Mouse (Mus musculus) kidney, postnatal 0 days (tissue): Measurements from ENCODE around the gene Alkbh7. TPM values are rescaled to one million over a fixed set of nuclear protein-coding genes. Genes with fewer than 3 reads are reported as not detected.

Experiments used
- ATAC-seq: fragments of 200-750 bp; cut with Nextera tagmentation; replicated peaks from 2 replicates; pipeline ENCODE4 v1.8.0; 2017; ENCODE audit warnings: low read depth, moderate number of reproducible peaks, moderate TSS enrichment, moderate library complexity; ENCODE audit not compliant: low FRiP score
- DNase-seq: peaks from one replicate; pipeline ENCODE4 v3.0.0-alpha.2; 2016; ENCODE audit warnings: low spot score
- H3K27ac ChIP-seq: fragments of 300-500 bp; sonication (generic); 2 replicates; pipeline ENCODE4 v1.5.1; 2014; ENCODE audit warnings: mild to moderate bottlenecking
- H3K27me3 ChIP-seq: fragments of 300-500 bp; sonication (generic); 2 replicates; pipeline ENCODE4 v1.6.1; 2014; ENCODE audit warnings: low read length, mixed read lengths; ENCODE audit not compliant: insufficient read depth
- H3K36me3 ChIP-seq: fragments of 300-500 bp; sonication (generic); 2 replicates; pipeline ENCODE4 v1.6.1; 2014; ENCODE audit warnings: low read length, mixed read lengths; ENCODE audit not compliant: insufficient read depth
- H3K4me1 ChIP-seq: fragments of 300-500 bp; sonication (generic); replicated peaks from 2 replicates; pipeline ENCODE4 v1.6.1; 2014; ENCODE audit warnings: antibody characterized with exemption, low read length, mixed read lengths; ENCODE audit not compliant: insufficient read depth
- H3K4me2 ChIP-seq: fragments of 300-500 bp; sonication (generic); 2 replicates; pipeline ENCODE4 v1.6.1; 2014; ENCODE audit warnings: mild to moderate bottlenecking, low read length, moderate library complexity, mixed read lengths
- H3K4me3 ChIP-seq: fragments of 300-500 bp; sonication (generic); replicated peaks from 2 replicates; pipeline ENCODE4 v1.5.1; 2014; ENCODE audit warnings: low read depth, low read length
- H3K9ac ChIP-seq: fragments of 300-500 bp; sonication (generic); 2 replicates; pipeline ENCODE4 v1.6.1; 2014; ENCODE audit warnings: low read depth, low read length
- H3K9me3 ChIP-seq: fragments of 300-500 bp; sonication (generic); replicated peaks from 2 replicates; pipeline ENCODE4 v1.6.1; 2016; ENCODE audit warnings: low read length, inconsistent platforms, mixed read lengths
- CTCF ChIP-seq: IDR thresholded peaks from 2 replicates; pipeline ENCODE4 v1.5.1; 2016; ENCODE audit warnings: antibody characterized with exemption, low read depth, mild to moderate bottlenecking, moderate library complexity
- WGBS: fragments of 180-500 bp; shearing (Covaris S2); extraction: QIAGEN DNeasy Blood & Tissue Kit; methylation state at CpG from one replicate; pipeline ENCODE4 v1.1.7; 2014; 5-methylcytosine and 5-hydroxymethylcytosine counted together
- polyA plus RNA-seq: library from polyadenylated mRNA; unstranded; fragments of >200 nt; fragmentation: Nextera tagmentation; extraction: Ambion mirVana; gene quantifications from 2 replicates; pipeline ENCODE4 v1.2.1, GENCODE M21; 2015

Gene Alkbh7
- polyA plus RNA-seq, 1 experiment from 2014 or later, result 65.7 TPM

DNA sequence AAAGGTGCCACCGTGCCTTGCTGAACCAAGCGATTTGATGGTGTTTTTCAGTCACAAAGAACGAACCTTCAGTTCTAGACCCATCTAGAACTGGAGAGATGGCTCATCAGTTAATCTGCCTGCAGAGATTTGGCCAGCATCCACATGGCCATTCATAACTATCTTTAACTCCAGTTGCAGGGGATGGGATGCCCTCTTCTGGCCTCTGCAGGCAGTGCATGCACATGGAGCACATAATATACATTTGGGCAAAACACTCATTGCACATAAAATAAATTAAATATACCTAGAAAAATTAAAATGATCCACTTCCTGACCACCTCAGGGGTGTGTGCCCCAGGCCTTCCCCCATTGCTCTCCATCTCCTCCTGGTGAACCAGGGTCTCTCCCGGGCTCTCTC lies 35.3 kb upstream of the Alkbh7 start:
- Histone ChIP-seq H3K9ac (no peak overlapping the region), H3K36me3 (no peaks in the 10 kb centered on the region), H3K9me3 (no peaks in the 10 kb centered on the region), H3K4me1 (no peaks in the 10 kb centered on the region), H3K27me3 (no peaks in the 10 kb centered on the region), H3K4me2 (no peak overlapping the region), H3K27ac (no peak overlapping the region), H3K4me3 (no peak overlapping the region)
- TF ChIP-seq CTCF, result no peak
- 91% methylated on average over 4 of the region's 4 CpGs for WGBS
- DNase-seq (no peak), ATAC-seq (no peak)

GRCm38 (mm10) chr17:56962642-56963405 lies 34.3 kb upstream of the Alkbh7 start:
- H3K4me3 ChIP-seq, result no peak overlapping the region
- no peaks in the 10 kb centered on the region for H3K4me1 ChIP-seq
- WGBS, result 79% methylated on average over 5 of the region's 5 CpGs
- H3K9me3 ChIP-seq, result no peaks in the 10 kb centered on the region
- DNase-seq (no peak), ATAC-seq (no peak)
- H3K36me3 ChIP-seq, result no peaks in the 10 kb centered on the region
- H3K27ac ChIP-seq, result no peak overlapping the region
- H3K9ac ChIP-seq, result no peak overlapping the region
- H3K4me2 ChIP-seq, result no peak overlapping the region
- TF ChIP-seq CTCF, result no peak
- H3K27me3 ChIP-seq, result no peaks in the 10 kb centered on the region

- DNase-seq, result no peak
- 80% methylated on average over 6 of the region's 6 CpGs for WGBS
- Histone ChIP-seq H3K36me3 (no peaks in the 10 kb centered on the region), H3K9ac (no peak overlapping the region), H3K4me3 (no peak overlapping the region), H3K27ac (no peak overlapping the region), H3K4me2 (no peak overlapping the region), H3K4me1 (no peaks in the 10 kb centered on the region), H3K27me3 (no peaks in the 10 kb centered on the region), H3K9me3 (no peaks in the 10 kb centered on the region)
- TF ChIP-seq CTCF, result no peak
- no peak for ATAC-seq
Measured at GRCm38 (mm10) chr17:56963646-56964045, 33.5 kb upstream of the Alkbh7 start.

GRCm38 (mm10) chr17:56969321-56969720 lies 27.8 kb upstream of the Alkbh7 start:
- WGBS, result 41% methylated on average over 3 of the region's 3 CpGs
- no peaks in the 10 kb centered on the region for H3K4me1 ChIP-seq
- no peak overlapping the region for H3K4me2 ChIP-seq
- H3K4me3 ChIP-seq, result no peak overlapping the region
- H3K27me3 ChIP-seq, result no peaks in the 10 kb centered on the region
- H3K9me3 ChIP-seq, result no peaks in the 10 kb centered on the region
- H3K9ac ChIP-seq, result no peak overlapping the region
- no peak overlapping the region for H3K27ac ChIP-seq
- DNase-seq, result no peak
- no peaks in the 10 kb centered on the region for H3K36me3 ChIP-seq
- no peak for TF ChIP-seq CTCF
- no peak for ATAC-seq

DNA sequence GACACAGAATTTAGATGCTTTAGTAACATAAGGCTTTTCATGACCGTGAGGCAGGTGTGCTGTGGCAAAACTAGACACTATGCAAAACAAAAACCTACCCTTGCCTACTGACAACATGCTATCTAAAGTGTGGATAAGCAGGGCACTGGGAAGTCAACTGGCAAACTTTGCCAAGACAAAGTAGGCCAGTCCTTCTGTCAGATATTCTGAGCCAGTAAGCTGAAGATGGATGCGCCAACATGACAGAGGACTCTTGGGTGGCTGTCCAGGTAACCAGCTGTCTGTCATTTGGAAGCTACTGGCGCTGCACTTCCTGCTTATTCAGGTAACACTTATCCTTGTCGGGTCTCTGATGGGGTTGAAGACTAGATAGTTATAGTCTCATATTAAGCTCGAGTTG lies 27.1 kb upstream of the Alkbh7 start:
- WGBS, result 66% methylated on average over 5 of the region's 5 CpGs
- no peak for TF ChIP-seq CTCF
- Histone ChIP-seq H3K27me3 (no peaks in the 10 kb centered on the region), H3K4me2 (no peak overlapping the region), H3K9ac (no peak overlapping the region), H3K9me3 (no peaks in the 10 kb centered on the region), H3K4me1 (no peaks in the 10 kb centered on the region), H3K36me3 (no peaks in the 10 kb centered on the region), H3K4me3 (no peak overlapping the region), H3K27ac (no peak overlapping the region)
- DNase-seq (no peak), ATAC-seq (no peak)

DNA sequence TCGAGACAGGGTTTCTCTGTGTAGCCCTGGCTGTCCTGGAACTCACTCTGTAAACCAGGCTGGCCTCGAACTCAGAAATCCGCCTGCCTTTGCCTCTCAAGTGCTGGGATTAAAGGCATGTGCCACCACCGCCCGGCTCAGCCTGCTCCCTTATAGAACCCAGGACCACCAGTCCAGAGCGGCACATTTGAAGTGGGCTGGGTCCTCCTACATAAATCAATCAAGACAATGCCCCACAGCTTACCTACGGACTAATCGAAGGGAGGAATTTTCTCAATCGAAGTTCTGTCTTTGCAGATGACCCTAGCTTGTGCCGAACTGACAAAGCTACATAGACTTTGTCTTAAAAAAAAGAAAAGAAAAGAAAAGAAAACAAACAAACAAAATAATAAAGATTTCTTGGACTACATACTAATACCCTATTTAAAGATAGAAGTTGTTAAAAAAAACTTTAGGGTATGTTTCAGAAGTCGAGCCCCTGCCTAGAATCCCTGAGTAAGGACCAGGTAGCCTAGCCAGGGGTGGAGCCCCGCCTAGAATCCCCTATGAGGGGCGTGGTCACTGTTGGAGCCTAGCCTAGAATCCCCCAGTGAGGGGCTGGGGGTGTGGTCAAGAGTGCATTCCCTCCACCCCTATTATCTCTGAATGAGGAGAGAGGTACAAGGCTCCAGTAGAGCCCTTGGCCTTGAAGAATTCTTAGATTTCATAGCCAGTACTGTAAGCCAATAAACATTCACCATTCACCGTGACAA lies 23.0 kb upstream of the Alkbh7 start:
- H3K4me2 ChIP-seq, result no peak overlapping the region
- no peak overlapping the region for H3K4me3 ChIP-seq
- H3K4me1 ChIP-seq, result no peaks in the 10 kb centered on the region
- H3K9me3 ChIP-seq, result no peaks in the 10 kb centered on the region
- no peak overlapping the region for H3K27ac ChIP-seq
- ATAC-seq, result no peak
- 59% methylated on average over 12 of the region's 14 CpGs for WGBS
- no peaks in the 10 kb centered on the region for H3K36me3 ChIP-seq
- H3K9ac ChIP-seq, result no peak overlapping the region
- no peak for TF ChIP-seq CTCF
- H3K27me3 ChIP-seq, result no peaks in the 10 kb centered on the region
- DNase-seq, result no peak
